Mouse (Mus musculus) megakaryocyte-erythroid progenitor cell, adult 5-6 weeks (primary cell): ENCODE results near the gene Gm3045. TPM values are rescaled to one million over a fixed set of nuclear protein-coding genes. Genes with fewer than 3 reads are reported as not detected.

ENCODE experiments used
- ATAC-seq: replicated peaks from 2 replicates; pipeline ENCODE4 v1.8.0; 2016; ENCODE audit warnings: mild to moderate bottlenecking, inconsistent platforms; ENCODE audit not compliant: severe bottlenecking, poor library complexity, low FRiP score, low TSS enrichment
- total RNA-seq, 2 experiments: library from RNA; stranded (forward) in 1 of 2; stranded (reverse) in 1 of 2; fragments of 200-1000, 215-1000 nt in 1 of 2; fragments of >200 nt in 1 of 2; fragmentation: Nextera tagmentation in 1 of 2; gene quantifications; 2 replicates each; pipeline ENCODE4 v1.2.3; 2014 to 2017

Gene Gm3045
- total RNA-seq, 2 experiments from 2014 or later, result not detected

GRCm38 (mm10) chr13:56434311-56434751 is 7.9 kb downstream of the Gm3045 start:
- ATAC-seq, result no peak

GRCm38 (mm10) chr13:56435615-56436287 is 9.4 kb downstream of the Gm3045 start:
- ATAC-seq, result no peak

DNA sequence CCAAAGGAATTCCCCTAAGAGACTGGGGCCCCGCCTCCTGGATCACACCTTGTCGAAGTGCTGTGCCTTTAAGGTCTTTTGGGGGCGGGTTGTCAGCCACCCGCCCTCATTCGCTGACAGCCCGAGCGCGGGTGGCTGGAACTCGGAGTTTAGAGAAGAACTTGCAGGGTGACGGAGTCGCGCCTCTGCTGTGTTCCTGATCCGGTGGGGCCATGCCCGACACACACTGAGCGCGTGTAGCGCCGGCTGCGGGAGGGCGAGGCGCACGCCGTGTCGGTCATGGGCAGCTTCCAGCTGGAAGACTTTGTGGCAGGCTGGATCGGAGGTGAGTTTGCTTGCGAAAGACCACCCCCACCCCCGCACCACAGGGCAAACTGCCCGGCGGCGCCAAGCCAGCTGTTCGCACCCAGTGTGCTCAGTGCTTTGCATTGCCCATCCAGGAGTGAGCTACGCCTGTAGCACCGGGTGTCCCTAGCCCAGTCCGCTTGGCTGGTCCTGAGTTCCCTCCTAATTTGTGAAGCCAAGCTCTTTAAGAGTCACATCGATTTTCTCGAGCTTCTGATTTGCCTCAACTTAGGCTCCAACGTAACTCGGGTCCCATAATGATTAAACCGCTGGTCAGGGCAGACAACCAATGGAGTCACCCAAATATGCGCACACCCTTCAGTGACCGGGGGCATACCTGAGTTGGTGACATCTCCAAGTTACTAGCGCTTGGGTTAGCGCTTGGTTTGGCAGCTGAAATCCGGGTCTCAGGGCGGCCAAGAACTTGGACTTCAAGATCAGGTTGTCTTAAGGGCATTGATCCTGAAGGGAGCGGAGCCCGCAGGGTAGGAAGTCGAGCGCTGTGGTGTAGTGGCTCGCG is 12.0 kb downstream of the Gm3045 start, which contains the start of gene Slc25a48:
Slc25a48 (plus strand) TSS at position 145 of the 865 bp plus-strand sequence.
- no peak for ATAC-seq

- ATAC-seq, result no peak
Measured at GRCm38 (mm10) chr13:56443411-56443810, 17.0 kb downstream of the Gm3045 start.

DNA sequence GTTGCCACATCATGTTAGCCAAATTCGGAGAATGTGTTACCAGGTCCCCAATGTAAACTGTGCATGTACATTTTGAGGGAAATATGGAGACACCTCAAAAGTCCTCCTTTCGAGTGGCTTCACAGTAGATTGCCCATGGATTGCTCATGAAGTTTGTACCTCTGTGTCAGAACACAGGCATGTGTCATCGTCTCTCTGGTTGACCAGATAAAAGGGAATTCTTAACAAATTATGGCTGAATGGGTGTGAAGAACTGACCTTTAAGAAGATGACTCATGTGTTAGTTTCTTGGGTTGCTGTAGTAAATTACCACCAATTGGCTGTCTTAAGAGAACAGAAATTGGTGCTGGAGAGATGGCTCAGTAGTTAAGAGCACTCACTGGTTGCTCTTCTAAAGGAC is 17.7 kb downstream of the Gm3045 start:
- ATAC-seq, result no peak

- no peak for ATAC-seq
Measured at GRCm38 (mm10) chr13:56444996-56445395, 18.6 kb downstream of the Gm3045 start.

DNA sequence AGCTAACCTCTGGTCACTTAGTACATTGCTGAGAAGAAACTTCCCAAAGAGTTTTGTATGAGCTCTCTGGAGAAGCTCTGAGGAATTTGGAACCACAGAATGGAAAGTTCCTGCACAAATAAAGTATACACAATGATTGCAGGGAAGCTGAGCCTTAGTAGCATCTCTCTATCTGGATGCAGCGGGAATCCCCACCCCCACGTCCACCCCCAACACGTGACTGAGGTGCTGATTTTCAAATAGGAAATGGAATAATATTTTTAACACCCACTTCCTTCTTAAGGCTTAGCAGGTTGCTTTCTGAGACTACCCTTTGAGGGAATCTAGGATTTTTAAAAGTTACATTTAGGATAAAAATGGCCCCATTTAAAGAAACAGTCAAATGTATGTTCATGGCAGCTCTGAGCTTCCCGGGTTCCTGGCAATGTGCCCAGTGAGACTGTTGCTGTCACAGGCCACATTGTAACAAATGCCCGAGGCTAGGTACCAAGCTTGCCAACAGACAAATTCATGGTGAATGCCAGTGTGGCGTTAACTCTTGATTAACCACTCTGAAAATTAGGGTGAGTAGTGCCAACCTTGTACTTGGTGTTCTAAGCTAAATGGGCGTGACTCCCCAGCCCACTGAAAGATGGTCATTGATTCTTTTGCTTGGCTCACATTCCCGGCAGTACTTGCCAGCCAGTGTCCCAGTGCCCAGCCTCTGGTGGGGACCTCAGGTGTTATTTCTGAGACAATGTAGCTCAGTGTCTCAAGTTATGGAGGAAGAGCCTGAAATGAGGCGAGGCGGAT is 23.0 kb downstream of the Gm3045 start:
- no peak for ATAC-seq

GRCm38 (mm10) chr13:56450035-56450434 is 23.6 kb downstream of the Gm3045 start:
- no peak for ATAC-seq

DNA sequence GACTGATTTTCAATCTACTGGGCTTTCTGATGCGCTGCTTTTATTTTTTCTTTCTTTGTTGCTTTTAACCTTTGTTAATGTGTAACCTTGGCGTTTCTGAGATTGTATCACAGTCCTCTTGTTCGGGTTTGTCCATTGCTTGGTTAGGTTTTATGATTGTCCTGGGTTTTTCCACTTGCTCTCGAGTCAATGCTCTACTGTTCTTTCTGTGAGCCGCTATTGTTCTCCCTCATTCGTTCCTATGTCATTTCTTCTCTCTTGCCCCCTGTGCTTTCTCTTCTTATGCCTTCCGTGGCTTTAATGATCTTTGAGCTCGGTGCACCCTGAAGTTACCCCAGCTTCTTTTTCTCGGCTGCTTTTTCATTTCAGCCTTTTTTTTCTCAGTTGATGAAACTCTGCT is 31.6 kb downstream of the Gm3045 start:
- ATAC-seq, result no peak

DNA sequence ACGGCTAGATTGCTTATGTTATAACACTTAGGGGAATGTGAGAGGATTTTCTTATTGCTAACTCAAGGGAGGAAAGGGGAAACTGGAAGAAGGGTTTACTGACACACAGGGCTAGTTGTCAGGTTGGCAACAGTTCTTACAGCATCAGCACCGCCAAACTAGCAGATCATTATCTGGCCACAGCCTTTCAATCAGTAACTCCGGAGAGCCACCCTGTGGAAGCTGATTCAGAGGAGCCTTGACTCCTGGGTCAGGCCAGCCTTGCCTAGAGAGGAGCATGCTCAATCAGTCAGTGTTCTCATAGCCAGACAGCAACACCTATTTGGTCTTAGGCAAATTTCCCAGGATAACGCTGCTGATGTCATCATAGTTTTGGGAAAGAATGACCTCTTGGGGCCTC is 35.1 kb downstream of the Gm3045 start:
- ATAC-seq, result no peak

DNA sequence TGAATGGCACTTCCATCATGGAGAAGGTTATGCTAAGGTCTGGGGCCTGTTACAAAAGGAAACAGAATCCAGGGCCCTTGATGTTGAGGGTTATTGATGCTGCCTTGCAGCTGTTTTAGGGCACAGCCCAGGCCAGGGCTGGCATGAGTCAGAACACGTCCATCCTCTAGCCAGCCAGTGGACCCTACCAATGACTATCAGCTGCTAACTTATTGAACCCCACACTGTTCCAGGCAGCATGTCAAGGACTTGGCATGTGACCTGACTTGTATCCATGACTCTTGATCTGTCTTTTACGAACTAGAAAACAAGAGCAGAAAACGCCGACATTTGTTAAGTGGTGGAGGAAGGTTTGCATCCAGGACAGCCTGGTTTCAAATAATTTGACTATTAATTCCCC is 36.4 kb downstream of the Gm3045 start:
- no peak for ATAC-seq

DNA sequence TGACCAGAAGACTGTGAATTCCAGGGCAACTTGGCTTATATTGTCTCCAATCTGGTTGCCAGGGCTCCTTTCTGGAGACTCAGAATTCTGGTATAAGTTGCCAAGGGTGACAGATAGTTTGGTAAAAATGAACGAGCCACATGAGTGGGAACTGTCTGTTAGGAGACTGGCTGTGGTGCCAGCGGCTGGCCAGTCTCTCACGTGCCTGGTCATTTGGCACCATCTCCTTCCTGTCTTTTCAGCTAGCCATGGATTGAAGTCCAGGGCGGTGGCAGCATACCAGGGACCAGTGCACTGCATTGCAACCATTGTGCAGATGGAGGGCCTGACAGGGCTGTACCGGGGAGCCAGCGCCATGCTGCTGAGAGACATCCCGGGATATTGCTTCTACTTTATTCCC is 36.9 kb downstream of the Gm3045 start:
- no peak for ATAC-seq

- ATAC-seq, result no peak
Measured at GRCm38 (mm10) chr13:56463750-56464149, 37.4 kb downstream of the Gm3045 start.

DNA sequence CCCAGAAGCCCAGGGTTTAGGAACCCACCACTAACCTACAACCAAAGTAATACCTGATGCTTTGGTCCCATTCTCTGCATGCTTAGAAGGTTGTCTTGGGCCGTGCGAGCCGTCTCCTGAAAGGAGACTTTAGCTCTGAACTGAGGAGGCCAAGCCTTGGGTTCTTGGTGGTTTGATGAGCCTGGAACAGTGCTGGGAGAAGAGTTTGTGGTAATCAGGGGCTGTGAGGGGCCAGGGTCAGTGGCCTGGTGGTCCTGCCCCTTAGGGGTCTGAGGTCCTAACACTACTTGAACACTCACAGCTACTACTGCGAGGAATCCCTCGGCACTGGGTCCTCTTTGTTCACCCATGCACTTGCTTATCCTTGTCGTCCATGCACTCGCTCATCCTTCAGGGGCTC is 41.4 kb downstream of the Gm3045 start:
- ATAC-seq, result no peak

GRCm38 (mm10) chr13:56468536-56468935 is 42.1 kb downstream of the Gm3045 start:
- ATAC-seq, result no peak

DNA sequence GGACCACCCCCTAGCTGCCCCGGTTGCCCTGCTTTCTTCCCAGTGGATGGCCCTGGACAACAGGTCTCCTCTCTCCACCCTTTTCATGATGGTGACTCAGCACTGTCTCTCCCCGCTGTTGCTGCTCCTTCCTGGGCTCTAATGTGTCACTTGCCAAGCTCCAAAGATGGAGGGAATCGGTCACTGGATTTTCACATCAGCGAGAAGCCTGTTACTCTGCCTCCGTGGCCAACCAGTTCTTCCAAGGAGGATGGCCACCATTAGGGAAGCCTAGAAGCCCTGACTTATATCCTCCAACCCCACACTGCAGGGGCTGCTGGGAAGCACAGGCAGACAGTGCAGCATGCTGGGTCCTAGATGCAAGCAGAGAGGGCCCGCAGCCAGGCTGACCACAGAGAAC is 44.8 kb downstream of the Gm3045 start:
- ATAC-seq, result no peak

GRCm38 (mm10) chr13:56471951-56472350 is 45.6 kb downstream of the Gm3045 start:
- no peak for ATAC-seq

GRCm38 (mm10) chr13:56472661-56473060 is 46.3 kb downstream of the Gm3045 start:
- no peak for ATAC-seq

- ATAC-seq, result peak; percentile 75
Measured at GRCm38 (mm10) chr13:56475363-56475762, 49.0 kb downstream of the Gm3045 start.

DNA sequence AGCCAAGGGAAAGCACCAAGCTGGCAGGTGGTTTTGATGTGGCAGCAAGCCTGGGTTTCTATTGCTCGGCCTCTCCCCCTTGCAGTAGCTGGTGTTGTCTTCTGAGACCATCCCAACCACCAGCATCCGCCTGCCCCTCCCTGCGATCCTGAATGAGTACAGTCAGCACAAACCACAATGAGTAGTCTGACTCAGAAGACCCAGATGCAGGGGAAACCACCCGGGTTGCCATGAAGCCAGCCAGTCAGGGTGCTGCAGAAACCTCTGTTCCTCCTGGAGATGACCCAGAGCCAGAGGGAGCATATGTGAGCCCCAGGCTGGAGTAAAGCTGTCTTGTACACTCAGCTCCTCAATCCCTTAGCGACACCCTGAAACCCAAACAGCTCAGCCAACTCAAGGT is 50.4 kb downstream of the Gm3045 start:
- no peak for ATAC-seq
